Mouse (Mus musculus): ENCODE measurements at regions not wholly inside any gene's neighbourhood (a gene's known extent, or its start where the extent isn't known, plus 50 kb on each side); places are given as distances from the start of the nearest gene placed in this dataset.
"Not testable (repeated sequence)": the region's sequence is repeated elsewhere in the genome, so short reads cannot be mapped to it uniquely, and the experiment has no call there.

- no peak for ATAC-seq (replicated peaks; ENCODE audit: insufficient number of reproducible peaks, low FRiP score, low TSS enrichment, poor library complexity, severe bottlenecking)
Measured at GRCm38 (mm10) chrX:129034236-129034635, 715.3 kb upstream of the Diaph2 start.

GRCm38 (mm10) chrX:129056408-129056807 lies 693.1 kb upstream of the Diaph2 start:
- ATAC-seq (replicated peaks; ENCODE audit: insufficient number of reproducible peaks, low FRiP score, low TSS enrichment, poor library complexity, severe bottlenecking) = 0 out of 2 replicates have a peak, but pooled peaks have one; percentile 53

- ATAC-seq (replicated peaks; ENCODE audit: insufficient number of reproducible peaks, low FRiP score, low TSS enrichment, poor library complexity, severe bottlenecking) = not testable (repeated sequence)
Measured at GRCm38 (mm10) chrX:129095809-129096208, 653.7 kb upstream of the Diaph2 start.

GRCm38 (mm10) chrX:129098348-129098747 lies 651.2 kb upstream of the Diaph2 start:
- no peak for ATAC-seq (replicated peaks; ENCODE audit: insufficient number of reproducible peaks, low FRiP score, low TSS enrichment, poor library complexity, severe bottlenecking)

- no peak for ATAC-seq (replicated peaks; ENCODE audit: insufficient number of reproducible peaks, low FRiP score, low TSS enrichment, poor library complexity, severe bottlenecking)
Measured at GRCm38 (mm10) chrX:129102285-129102684, 647.3 kb upstream of the Diaph2 start.

GRCm38 (mm10) chrX:129103239-129103638 lies 646.3 kb upstream of the Diaph2 start:
- ATAC-seq (replicated peaks; ENCODE audit: insufficient number of reproducible peaks, low FRiP score, low TSS enrichment, poor library complexity, severe bottlenecking) = no peak
